Mouse (Mus musculus) cortical plate, adult 2 months (tissue): ENCODE results near the gene Pgd.

ENCODE experiments used
- CTCF ChIP-seq: fragments of 200-500 bp; IDR thresholded peaks from 2 replicates; pipeline ENCODE4 v1.5.1; 2011; ENCODE audit warnings: mild to moderate bottlenecking, control low read depth, low read length; ENCODE audit not compliant: insufficient read depth; ENCODE audit errors: extremely low read depth
- POLR2A ChIP-seq: fragments of 200-500 bp; IDR thresholded peaks from 2 replicates; pipeline ENCODE4 v1.6.1; 2011; ENCODE audit warnings: mild to moderate bottlenecking, low read length, control low read depth; ENCODE audit not compliant: insufficient read depth; ENCODE audit errors: extremely low read depth

DNA sequence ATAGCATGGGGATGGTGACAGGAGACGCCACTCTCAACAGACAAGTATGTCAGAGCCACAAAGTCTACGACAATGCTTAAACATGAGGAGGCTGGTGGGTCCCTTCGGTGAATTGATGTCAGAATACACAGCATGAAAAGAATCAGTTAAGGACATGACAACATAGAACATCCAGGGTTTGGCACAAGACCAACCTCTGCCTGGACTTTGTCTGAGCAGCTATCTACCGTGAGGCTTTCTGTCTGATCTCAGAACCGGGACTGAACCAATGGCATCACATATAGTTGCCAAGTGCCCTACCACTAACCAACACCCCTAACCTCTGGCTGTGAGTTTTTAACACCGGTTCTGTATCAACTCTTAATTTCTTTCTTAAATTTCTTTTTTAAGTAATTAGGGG, 10.1 kb upstream of the Pgd start:
- no peak for TF ChIP-seq POLR2A
- TF ChIP-seq CTCF, result no peak
